Mouse (Mus musculus) megakaryocyte progenitor cell, adult 5-6 weeks (primary cell): ENCODE data around the gene Pth. TPM values are rescaled to one million over a fixed set of nuclear protein-coding genes. Genes with fewer than 3 reads are reported as not detected.
A peak's percentile ranks its signal among the peaks of the same experiment; 100 is the strongest.

Source experiments
- ATAC-seq: replicated peaks from 2 replicates; pipeline ENCODE4 v1.8.0; 2016; ENCODE audit warnings: mild to moderate bottlenecking, moderate TSS enrichment, inconsistent platforms; ENCODE audit not compliant: poor library complexity
- total RNA-seq, 2 experiments: library from RNA; stranded (forward) in 1 of 2; stranded (reverse) in 1 of 2; fragments of 157-497, 149-512 nt in 1 of 2; fragments of 200-1000 nt in 1 of 2; gene quantifications; 2 replicates each; pipeline versions ENCODE4 v1.2.3 to v1.2.4; 2015 to 2017

Gene Pth
- not detected in 2 replicates for total RNA-seq (2015)
- total RNA-seq (2017) = not detected in 2 replicates

DNA sequence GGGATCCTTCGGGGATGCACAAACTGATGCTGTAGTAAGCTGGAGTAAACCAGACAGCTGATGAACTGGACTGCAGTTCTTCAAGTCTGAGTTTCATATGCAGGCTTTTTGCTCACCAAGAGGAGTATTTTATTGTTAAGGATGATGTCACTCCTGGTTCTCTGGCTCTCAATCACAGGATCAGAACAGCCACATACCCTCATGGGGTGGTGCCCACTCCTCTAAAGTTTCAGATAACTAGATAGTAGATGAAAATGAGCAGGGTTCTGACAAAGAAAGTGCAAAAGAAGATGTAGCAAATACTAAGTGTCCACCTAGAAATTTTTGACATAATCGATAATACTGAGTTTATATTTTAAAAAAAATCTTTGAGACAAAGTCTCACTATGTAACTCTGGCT, at the start of gene Pth:
TSS of gene Pth (minus strand) at position 101 of the 400 bp plus-strand sequence.
- no peak for ATAC-seq

DNA sequence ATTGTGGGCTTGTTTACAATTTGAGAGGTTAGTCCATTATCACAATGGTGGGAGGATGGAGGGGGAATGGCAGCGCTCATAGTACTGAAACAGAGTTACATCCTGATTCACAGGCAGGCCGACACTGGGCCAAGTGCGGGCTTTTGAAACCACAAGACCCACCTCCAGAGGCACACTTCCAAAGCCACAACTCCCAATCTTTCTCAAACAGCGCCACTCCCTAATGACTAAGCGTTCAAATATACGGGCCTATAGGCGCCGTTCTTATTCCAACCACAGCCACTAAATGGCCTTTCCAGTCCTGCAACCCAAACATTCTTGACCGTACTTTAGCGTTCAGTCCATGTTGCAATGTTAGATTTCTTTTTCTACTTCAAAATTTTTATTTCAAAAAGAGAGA, 47.9 kb upstream of the Pth start:
- ATAC-seq = peak; percentile 96

DNA sequence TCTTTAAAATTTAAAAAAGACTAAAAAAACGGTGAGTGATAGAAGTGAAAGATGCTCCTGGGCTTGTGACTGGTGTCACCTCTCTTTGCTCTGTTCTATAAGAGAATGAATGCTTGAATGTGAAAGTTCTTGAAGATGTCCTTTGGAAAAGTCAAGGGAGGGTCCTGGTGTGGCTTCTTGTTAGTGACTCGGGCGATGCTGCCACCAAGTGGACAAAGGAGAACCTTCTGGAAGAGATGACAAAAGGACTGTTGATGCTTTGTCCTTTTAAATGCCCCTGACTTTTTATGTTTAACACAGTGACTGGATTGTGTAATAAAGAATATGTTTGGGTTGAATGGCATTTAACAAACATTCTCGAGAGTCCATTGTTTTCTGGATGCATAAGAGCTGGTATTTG, 45.9 kb upstream of the Pth start:
- peak; percentile 87 for ATAC-seq

DNA sequence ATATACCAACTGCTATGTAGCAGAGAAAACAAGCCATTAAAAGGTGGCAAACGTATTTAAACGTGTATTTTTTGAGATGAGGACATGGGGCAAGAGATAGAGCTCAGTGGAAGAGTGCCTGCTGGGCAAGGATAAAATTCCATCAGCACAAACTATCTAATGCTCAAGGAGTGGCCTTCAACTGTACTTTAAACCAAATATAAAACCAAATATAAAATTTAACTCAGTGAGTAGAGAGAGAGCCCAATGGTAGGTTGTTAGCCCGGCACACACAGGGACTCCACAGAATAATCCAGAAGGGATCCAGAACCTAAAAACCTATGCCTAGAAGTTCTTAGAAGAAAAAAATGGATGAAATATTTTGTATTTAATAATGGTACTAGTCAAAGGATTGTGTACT, 45.1 kb upstream of the Pth start:
- no peak for ATAC-seq

DNA sequence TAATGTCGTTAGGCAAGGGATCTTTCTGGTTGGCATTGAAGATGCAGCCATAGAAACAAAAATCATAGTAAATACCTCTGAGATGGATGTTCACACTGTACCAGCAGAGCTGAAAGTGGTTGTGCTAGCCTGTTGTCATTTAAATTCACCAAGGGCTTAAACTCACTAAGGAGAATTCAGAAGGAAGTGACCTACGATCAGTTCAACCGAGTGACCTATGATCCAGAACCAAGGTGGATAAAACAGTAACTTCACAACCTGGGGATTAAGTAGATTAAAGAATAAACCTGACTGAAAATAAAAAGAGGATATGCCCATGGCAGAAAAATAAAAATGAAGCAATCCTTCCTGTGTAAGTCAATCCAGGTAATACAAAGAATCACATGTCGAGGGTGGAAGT, 44.5 kb upstream of the Pth start:
- no peak for ATAC-seq

DNA sequence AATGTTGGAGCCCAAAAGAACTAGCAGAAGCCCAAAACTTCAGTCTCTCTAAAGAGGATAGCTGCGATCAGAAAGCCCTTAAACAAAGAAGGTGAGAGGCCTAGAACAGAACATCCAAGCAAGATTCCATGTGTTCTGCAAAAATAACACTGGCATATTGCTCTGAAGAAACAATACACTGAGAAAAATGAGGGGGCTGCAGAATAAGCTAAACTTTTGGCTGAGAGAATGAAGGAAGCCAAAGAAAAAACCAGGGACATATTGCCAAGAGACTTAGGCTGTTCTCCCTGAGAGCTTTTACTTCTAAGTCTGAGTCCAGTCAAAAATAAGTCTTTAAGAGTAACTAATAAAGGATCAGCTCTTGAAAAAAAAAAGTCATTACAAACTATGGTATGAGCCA, 32.4 kb upstream of the Pth start:
- ATAC-seq = no peak

DNA sequence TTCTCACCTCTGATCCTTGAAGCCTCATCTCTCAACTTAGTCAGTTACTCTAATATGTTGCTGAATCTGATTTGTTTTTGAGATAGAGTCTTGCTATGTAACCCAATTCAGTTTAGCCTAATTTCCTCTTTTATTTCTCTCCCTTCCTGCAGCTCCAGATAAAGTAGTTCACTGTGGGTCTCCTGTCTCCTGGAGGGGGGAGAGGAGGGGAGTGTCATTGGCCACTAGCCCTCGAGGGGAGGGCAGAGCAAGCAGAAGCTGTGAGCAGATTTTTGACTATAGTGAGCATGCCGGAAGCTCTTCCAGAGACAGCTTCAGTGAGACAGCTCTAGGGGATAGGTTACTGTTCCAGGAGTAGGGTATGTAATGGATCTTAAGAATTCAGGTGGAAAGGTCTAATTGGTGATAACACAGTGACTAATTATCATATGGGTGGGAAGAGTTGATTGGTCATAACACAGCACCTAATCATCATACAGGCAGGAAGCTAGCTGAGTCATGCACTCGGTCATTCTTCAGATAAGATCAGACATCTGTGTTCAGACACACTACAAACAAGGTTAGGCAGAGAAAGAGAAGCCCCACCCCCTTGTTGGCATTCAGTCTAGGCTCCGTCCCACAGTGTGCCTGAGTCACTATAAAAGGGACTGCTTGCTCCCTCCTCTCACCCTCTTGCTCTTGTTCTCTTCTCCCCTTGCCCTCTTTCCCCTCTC, 30.9 kb upstream of the Pth start:
- peak; percentile 96 for ATAC-seq

DNA sequence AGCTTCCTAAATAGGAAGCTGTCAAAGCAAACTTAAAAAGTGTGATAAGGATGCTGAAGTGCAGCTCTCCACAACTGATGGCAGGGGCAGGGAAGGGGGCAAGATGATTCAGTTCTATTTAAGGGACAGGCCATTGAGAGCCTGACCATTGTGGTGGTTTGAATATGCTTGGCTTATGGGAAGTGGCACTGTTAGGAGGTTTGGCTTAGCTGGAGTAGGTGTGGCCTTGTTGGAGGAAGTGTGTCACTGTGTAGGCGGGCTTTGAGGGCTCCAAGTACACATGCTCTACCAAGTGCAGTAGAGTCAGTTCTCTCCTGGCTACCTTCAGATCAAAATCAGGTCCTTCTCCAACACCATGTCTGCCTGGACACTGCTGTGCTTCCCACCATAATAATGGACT, 28.2 kb upstream of the Pth start:
- ATAC-seq = no peak

DNA sequence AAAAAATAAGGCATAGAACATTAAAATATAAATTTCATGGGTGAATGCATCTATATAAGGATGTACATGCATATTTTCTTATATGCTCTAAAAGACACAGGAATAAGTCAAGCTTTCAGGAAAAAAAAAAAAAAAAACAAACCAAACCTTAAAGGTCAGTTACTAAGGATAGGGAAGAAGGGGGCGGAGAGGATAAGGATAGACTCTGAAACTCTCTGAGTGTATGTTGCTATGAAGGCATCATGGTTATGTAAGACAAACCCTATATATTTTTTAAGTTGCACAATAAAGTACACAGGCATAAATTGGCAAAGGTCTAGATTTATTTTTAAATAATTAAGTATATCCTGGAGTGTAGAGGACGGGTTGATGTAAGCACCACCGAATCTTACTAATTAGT, 26.9 kb upstream of the Pth start:
- ATAC-seq = no peak

DNA sequence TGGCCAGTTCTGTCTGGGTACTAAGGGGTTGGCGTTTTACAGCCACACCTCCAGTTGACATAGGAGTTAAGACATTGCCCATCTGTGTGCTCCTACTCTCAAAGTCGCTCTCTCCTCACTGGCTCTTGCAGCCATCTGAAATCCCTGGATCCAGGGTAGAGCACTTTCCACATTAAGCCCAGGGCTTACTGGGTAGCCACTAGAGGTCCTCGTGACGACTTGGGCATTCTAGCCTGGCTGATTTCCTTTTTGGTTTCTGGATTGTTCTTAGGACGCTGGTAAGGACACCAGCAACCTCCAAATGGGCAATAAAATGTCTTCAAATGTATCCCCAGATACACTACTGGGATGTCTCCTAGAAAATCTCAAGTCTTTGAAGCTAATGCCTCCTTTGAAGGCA, 20.3 kb upstream of the Pth start:
- ATAC-seq = no peak

DNA sequence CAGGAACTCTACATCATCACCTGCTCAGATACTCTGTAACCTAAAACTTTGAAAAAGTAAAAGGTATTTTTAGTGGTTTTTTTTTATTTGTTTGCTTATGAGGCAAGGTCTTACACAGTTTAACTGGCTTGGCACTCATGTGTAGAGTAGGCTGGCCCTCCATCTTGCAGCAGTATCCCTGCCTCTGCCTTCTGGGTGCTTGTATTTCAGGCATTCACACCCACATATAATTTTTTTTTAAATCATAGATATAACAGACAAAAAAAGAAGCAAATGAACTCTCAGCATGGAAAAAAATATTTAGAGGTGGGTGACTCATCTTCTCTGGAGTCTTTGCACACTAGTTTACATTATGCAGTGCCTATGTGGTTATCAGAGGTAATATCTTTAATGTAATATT, 9.7 kb upstream of the Pth start:
- no peak for ATAC-seq

DNA sequence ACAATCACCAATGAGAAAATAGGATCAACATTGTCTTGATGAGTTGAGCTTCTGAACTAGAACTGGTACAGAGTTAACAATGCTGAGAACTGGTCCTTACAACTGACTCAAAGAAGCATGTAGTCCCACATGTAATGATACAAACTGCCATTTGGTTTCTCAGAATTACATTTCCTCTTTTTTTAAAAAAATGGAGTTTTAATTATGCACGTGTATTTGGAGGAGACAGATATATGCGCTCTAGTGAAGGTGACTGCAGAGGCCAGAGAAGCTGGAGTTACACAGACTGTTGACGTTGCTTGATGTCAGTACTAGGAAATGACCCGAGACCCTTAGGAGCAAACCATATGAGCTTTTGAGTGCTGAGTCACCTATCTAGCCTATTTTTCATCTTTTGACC, 8.3 kb upstream of the Pth start:
- no peak for ATAC-seq

DNA sequence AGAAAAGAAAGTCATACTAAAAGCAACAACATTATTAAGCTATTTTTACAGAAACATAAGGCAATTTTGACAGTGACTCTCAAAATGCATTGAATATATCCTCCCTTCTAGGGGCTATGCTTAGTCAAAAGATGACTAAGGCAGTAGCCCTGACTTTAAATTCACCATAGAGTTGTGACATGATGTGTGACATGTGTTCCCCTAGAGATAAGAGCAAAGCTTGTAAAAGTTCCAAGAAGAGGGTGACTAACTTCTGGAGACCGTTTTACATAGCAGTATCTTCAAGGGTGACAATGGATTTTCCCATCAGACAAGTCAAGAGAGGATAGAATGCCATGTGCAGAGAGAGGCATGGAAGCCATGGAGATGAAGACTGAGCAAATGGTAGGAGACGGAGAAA, 3.2 kb upstream of the Pth start:
- ATAC-seq = peak; percentile 83

DNA sequence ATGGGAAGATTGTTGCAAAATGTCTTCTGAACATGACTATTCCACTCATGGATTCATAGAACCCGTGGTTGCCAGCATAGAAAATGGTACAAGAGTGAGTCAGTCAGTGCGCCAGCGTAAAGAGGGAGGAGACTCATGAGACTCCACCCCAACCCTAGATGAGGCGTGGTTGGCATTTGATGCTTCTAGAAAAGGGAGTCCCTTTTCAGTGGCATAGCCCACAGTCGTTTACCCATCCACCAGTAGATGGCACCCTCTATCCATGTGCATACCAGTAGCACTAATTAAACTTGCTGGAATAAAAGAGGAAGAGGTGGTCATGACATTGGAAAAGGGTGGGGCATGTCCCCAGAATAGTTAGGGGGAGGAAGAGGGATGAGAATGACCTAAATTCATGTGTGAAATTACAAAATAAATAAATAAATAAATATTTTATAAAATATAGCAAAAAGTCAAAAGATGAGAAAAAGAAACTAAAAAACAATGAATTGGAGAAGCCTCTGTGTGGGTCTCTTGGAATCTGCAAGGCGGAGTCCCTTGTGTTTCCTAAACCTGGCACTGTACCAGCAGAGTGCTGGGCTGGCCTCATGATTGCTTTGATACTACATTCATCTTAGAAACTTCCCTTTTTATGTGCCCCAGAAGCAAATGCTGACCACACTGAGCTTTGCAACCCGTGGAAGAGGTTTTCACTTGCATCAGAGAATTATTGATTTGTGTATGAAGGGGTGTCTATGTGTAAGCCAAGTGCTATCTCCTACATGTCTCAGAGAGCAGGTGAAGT, 10.3 kb downstream of the Pth start:
- peak; percentile 100 for ATAC-seq

DNA sequence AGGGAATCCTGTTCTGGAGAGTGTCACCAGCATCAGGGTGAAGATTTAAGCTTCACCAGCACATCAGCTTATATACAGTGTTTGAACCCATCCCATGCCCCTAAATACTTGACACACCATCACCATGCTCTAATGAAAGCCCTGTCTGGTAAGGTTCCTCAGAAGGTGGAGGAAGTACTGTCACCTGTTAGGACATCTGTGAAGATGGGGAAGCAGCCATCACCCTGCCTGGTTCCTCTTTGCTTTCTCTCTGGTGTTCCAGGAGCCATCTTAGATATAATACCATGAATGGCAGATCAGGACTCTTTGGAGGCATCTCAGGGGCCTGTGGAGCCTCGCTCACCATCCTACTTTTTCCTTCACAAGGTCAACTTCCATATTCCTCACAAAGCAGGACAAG, 15.7 kb downstream of the Pth start:
- ATAC-seq = no peak

DNA sequence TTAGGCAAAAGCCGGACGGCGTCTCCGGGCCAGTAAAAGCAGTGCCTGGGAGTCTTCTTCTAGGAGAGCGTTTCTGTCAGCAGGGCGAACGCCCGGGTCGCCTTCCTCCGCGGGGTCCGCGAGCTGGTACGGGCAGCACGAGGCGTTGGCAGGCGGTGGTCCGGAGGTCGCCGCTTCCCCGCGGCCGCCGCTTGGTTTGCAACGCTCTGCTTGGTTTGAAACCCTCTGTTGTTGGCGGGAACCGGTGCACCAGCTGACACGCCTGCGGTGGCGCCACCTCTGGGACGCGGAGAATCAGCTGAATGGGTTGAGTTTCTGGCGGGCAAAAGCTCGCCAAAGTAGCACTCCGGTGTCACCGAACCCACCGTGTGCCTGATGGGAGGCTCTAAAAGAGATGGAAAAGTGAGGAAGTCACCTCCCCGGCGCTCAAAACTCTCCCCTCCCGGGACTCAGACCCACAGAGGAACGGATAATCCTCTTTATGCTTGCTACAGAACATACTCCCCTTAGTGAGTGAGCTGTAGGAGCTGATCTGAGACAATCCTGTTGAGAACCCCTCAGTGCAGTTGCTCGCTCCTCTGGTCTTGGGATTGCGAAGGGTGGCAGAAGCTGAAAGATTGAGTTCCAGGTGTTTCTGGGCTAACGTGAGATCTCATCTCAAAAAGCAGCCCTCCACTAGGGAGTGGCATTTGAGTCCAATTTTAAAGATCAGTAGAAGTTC, 18.6 kb downstream of the Pth start:
- peak; percentile 56 for ATAC-seq

DNA sequence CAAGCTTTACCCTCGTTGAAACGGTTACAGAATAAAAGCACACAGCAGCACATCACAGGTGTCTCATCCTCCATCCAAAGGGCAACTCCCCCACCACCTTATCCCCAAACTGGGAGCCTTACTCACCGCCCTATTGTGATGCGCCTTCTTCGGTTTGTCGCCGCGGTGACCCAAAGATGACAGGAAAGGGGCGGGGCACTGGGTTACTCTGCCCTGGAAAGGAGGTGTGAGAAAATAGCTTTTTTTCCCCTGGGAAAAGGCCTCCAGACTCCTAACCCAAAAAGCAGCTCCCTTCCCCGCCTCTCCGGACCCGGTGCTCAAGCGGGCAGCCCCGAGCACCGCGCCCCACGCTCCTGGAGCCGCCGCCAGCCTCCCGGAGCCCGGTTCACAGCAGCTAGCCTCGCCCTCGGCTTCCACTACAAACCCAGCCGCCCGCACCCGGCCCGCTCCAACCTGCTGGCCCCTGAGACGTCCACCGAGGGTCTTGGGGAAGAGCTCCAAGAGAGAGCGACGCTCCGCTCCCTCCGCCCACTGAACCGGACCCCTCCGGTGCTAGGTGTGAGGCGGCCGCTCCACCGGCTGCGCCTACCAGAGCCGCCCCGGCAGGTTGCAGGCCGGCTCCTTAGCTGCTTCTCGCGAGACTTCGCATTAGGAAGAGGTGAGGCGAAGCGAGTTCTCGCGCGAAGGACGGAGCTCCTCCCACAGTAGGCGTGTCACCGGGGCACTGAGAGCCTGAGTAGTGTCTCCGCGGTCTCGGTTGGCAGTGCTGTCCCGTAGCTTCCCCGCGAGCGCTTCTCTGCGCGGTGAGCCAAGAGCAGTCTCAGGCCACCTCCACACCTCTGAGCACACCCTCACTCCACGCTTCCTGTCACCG, 19.4 kb downstream of the Pth start, which contains the start of gene Btbd10:
TSS of gene Btbd10 (minus strand) at position 647 of the 874 bp plus-strand sequence.
- ATAC-seq = peak; percentile 93

DNA sequence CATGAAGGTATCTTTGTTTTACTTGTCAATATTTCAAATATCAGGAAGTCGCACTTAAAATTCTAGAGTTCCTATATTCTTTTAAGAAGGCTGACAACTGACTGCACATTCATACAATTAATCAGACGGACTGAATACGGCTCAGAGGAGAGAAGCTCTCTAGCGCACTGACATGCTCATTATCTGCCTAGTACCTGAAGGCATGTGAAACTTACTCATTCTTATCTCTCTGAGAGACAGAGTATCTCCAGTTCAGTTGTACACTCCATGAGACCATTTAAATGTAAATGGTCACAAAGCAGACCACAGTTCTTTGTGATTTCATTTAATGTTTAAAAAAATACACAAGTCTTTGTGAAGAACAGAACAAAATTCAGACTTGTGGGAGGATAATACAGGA, 20.9 kb downstream of the Pth start:
- no peak for ATAC-seq

DNA sequence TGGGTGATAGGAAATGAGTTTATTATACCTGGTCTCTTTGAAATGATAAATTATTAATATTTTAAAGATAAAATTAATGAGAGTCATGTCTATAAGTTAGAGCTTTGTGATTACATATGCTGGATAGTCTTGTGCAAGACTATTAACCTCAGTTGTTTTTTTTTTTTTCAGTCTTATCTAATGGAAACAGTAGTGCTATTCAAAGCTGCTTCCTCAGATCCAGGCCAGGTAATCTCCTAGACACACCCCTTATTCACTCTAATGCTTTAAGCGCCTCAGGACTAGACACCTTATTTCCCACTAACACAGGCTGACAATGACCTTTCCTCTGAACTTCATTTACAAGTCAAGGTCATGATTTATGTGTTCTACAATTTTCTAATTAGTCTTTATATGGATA, 39.3 kb downstream of the Pth start:
- ATAC-seq = peak; percentile 95

DNA sequence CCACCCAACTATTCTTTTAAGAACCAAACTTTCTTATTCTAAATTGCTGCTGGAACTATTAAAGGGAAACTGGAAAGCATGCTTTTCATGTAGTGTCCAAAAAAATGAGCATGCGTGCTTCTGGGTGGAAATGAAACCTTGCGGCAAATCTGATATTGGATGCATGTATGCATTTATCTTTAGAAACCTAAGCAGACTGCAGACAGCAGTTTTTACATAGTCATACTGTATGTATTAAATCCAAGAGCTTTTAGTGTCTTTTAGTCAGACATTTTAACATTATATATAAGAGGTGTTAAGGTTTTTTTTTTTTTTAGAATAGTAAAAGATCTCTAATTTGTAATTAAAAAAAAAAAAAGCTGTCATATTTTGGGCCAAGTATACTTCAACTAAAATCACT, 40.7 kb downstream of the Pth start:
- no peak for ATAC-seq

DNA sequence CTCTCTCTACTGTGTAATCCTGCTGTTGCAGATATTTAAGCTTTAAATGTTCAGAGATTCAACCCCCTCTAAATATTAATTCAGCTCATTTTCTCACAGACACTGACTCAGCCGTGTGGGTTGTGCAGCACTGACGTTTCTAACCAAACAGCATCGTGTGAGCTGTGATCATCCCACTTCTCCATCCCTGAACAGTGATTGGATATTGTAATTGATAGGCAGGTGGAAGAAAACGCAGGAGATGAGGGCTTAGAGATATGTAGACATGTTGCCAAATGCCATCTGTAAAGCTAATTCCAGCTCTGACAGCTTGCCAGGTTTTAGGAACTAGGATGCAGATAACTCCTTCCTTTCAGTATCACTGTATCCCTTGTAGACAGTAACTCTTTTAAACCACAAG, 41.1 kb downstream of the Pth start:
- ATAC-seq = no peak
